In the genomic region with DNA sequence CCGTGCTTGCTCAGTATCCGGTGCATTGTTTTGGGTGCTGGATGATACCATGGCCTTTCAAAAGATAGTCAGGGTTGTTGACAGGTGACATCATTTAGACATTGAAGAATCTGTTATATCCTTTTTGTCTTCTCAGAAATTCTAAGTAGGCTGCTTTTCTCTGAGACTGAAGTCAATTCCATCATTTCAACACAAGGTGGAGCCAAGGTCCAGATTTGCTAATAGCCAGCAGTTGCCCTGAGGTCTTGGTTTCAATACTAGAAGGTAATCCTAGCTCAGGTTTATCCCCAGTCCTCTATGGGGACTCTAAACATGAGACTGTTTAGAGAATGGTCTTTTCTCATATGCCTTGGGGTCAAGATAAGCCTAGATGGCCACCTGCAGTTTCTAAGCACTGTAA, we compare ENCODE assay signal across 9 mouse cellular contexts. TPM values are rescaled to one million over a fixed set of nuclear protein-coding genes. Genes with fewer than 3 reads are reported as not detected.
DNase-seq lines count a peak whose midpoint lies in the region; ATAC-seq and TF ChIP-seq lines count a peak whose summit lies in the region.
"Had no signal": no experiment of that assay in that cellular context is flagged by ENCODE, and none has a peak within 500 bp of the region (broad histone marks: within the 10 kb centered on the region; RNA-seq: fewer than 3 reads in every experiment).

No protein-coding gene starts in this region.

- no peak for DNase-seq in gastrocnemius, adult 2 months
- DNase-seq in gastrocnemius, postnatal 36 days: no peak
- peak; percentile 61 for DNase-seq in midbrain, postnatal 0 days (ENCODE audit: low spot score)
- no peak for DNase-seq in midbrain, embryonic 10.5 days (ENCODE audit: low spot score)
- peak; percentile 33 to 45 for DNase-seq in cerebellum, postnatal 14 days
- peak; percentile 25 for DNase-seq in mesoderm, embryonic 11.5 days (ENCODE audit: low read depth, low spot score)
- no peak for DNase-seq in urinary bladder, postnatal 25 days (ENCODE audit: low spot score)

- no peak overlapping the region for H3K4me2 ChIP-seq in midbrain, postnatal 0 days (ENCODE audit: low read depth, low read length, poor library complexity, severe bottlenecking)
- H3K4me2 ChIP-seq in hindbrain, embryonic 16.5 days (ENCODE audit: low read length): no peak overlapping the region

- no peaks in the 10 kb centered on the region for H3K4me1 ChIP-seq in midbrain, postnatal 0 days (ENCODE audit: insufficient read depth, low read length)
- H3K4me1 ChIP-seq in midbrain, embryonic 10.5 days: no peaks in the 10 kb centered on the region
- H3K4me1 ChIP-seq in hindbrain, embryonic 16.5 days (ENCODE audit: control insufficient read depth, insufficient read depth, low read depth, low read length): no peaks in the 10 kb centered on the region

- H3K9me3 ChIP-seq in midbrain, postnatal 0 days (ENCODE audit: low read length): no peaks in the 10 kb centered on the region
- H3K9me3 ChIP-seq in midbrain, embryonic 10.5 days (replicated peaks): no peaks in the 10 kb centered on the region
- no peaks in the 10 kb centered on the region for H3K9me3 ChIP-seq in hindbrain, embryonic 16.5 days (ENCODE audit: control insufficient read depth, low read length)

- no peaks in the 10 kb centered on the region for H3K27me3 ChIP-seq in midbrain, postnatal 0 days (ENCODE audit: insufficient read depth, low read length)
- H3K27me3 ChIP-seq in midbrain, embryonic 10.5 days (ENCODE audit: low read depth, poor library complexity, severe bottlenecking): no peaks in the 10 kb centered on the region
- H3K27me3 ChIP-seq in hindbrain, embryonic 16.5 days (replicated peaks; ENCODE audit: control insufficient read depth, insufficient read depth, low read length): no peaks in the 10 kb centered on the region

- WGBS in midbrain, postnatal 0 days: 62% methylated on average over 2 of the region's 2 CpGs
- WGBS in midbrain, embryonic 10.5 days: 51% methylated on average over 2 of the region's 2 CpGs
- 69% methylated on average over 2 of the region's 2 CpGs for WGBS in hindbrain, embryonic 16.5 days

- TF ChIP-seq CTCF in gastrocnemius, adult 2 months (IDR thresholded peaks at IDR 0.05): peak; percentile 62
- TF ChIP-seq CTCF in midbrain, postnatal 0 days (IDR thresholded peaks at IDR 0.05): peak; percentile 71

- no peak overlapping the region for H3K27ac ChIP-seq in gastrocnemius, adult 2 months
- H3K27ac ChIP-seq in midbrain, postnatal 0 days (ENCODE audit: low read depth, low read length): no peak overlapping the region
- no peak overlapping the region for H3K27ac ChIP-seq in midbrain, embryonic 10.5 days (replicated peaks)
- no peak overlapping the region for H3K27ac ChIP-seq in hindbrain, embryonic 16.5 days (ENCODE audit: low read depth, low read length)

- H3K9ac ChIP-seq in midbrain, postnatal 0 days (replicated peaks; ENCODE audit: low read length, poor library complexity, severe bottlenecking): no peak overlapping the region
- H3K9ac ChIP-seq in hindbrain, embryonic 16.5 days (ENCODE audit: low read depth, low read length): no peak overlapping the region

- ATAC-seq in midbrain, postnatal 0 days (ENCODE audit: low FRiP score): no peak
- ATAC-seq in hindbrain, embryonic 16.5 days: no peak

- H3K36me3 ChIP-seq in midbrain, postnatal 0 days (ENCODE audit: insufficient read depth, low read length): no peaks in the 10 kb centered on the region
- H3K36me3 ChIP-seq in midbrain, embryonic 10.5 days: no peaks in the 10 kb centered on the region
- H3K36me3 ChIP-seq in hindbrain, embryonic 16.5 days (ENCODE audit: control insufficient read depth, insufficient read depth, low read length): no peaks in the 10 kb centered on the region

- intact Hi-C loops in gastrocnemius, adult 2 months (cut with DNase I): no loop called here
- intact Hi-C loops in gastrocnemius, postnatal 36 days (cut with DNase I): no loop called here

- no peak overlapping the region for H3K4me3 ChIP-seq in gastrocnemius, adult 2 months
- H3K4me3 ChIP-seq in midbrain, postnatal 0 days (ENCODE audit: low read depth, low read length): no peak overlapping the region
- no peak overlapping the region for H3K4me3 ChIP-seq in midbrain, embryonic 10.5 days
- H3K4me3 ChIP-seq in hindbrain, embryonic 16.5 days (ENCODE audit: low read length): no peak overlapping the region
- H3K4me3 ChIP-seq: myocyte had no signal

RNA-seq across cellular contexts. Expression of a gene that starts 47.9 kb away (rescaled TPM):
- 1 to 10 TPM; 3.5 to 4.6 TPM for total RNA-seq in gastrocnemius, adult 2 months (2021)
- 1 to 10 TPM; 2.8 to 4.2 TPM for total RNA-seq in gastrocnemius, postnatal 36 days (2021)
- total RNA-seq in midbrain, postnatal 0 days (2014; rRNA removed): 44.9 and 45.3 TPM in 2 replicates
- polyA plus RNA-seq in midbrain, postnatal 0 days (2015; fragmentation: Nextera tagmentation; extraction: Ambion mirVana): 37.1 and 40.6 TPM in 2 replicates
- 94.4 and 100 TPM in 2 replicates for polyA plus RNA-seq in midbrain, embryonic 10.5 days (2016; fragmentation: Nextera tagmentation; extraction: Ambion mirVana)
- polyA plus RNA-seq in hindbrain, embryonic 16.5 days (2015; fragmentation: Nextera tagmentation; extraction: Ambion mirVana): 47.0 and 57.8 TPM in 2 replicates

Comparison
In these comparisons a context has a peak if more than half of its experiments do, and no peak if none do; other contexts are left out.
1. DNase-seq: peak in midbrain, postnatal 0 days (single experiment), cerebellum, postnatal 14 days (2 of 2) and mesoderm, embryonic 11.5 days (single experiment); none in gastrocnemius, adult 2 months (single experiment), gastrocnemius, postnatal 36 days (0 of 2), midbrain, embryonic 10.5 days (single experiment) and urinary bladder, postnatal 25 days (single experiment).